Mouse (Mus musculus): ENCODE data around the gene Zfhx3.

- TF ChIP-seq CTCF (IDR thresholded peaks at IDR 0.05; ENCODE audit: low read depth, low read length), result no peak
- TF ChIP-seq POLR2A (IDR thresholded peaks at IDR 0.05; ENCODE audit: borderline replicate concordance, low read depth, low read length), result no peak
Measured at GRCm38 (mm10) chr8:108026557-108027440, 84.4 kb downstream of the Zfhx3 start.
